ENCODE assay signal across 16 mouse cellular contexts in the genomic region with DNA sequence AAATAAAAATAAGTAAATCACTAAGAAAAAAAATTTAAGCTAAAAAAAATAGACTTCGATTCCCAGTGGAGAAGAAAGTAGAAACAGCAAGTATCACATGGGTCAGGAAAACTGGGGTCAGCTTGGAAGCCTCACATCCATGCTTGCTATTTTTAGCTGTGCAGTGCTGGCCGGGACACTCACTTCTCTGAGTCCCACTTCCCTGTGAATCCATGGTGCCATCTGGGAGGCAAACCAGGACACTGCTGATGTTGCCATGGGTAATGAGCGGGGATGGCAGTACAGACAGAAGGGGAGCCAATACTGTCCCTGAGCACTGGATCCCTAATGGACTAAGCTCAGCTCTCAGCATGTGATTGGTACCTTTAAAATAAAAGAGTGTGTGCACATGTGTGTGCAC. TPM values are rescaled to one million over a fixed set of nuclear protein-coding genes. Genes with fewer than 3 reads are reported as not detected.
"Had no signal": no experiment of that assay in that cellular context is flagged by ENCODE, and none has a peak within 500 bp of the region (broad histone marks: within the 10 kb centered on the region; RNA-seq: fewer than 3 reads in every experiment).

No protein-coding gene starts in this region.

- H3K4me2 ChIP-seq: limb, embryonic 15.5 days; liver, embryonic 12.5 days; lung, embryonic 14.5 days; midbrain, embryonic 11.5 days; midbrain, embryonic 15.5 days; neural tube, embryonic 12.5 days had no signal

- H3K9me3 ChIP-seq: limb, embryonic 15.5 days; liver, embryonic 12.5 days; megakaryocyte, embryonic 14.5 days; midbrain, embryonic 15.5 days; neural tube, embryonic 12.5 days had no signal

- H3K36me3 ChIP-seq: limb, embryonic 15.5 days; liver, embryonic 12.5 days; midbrain, embryonic 15.5 days; neural tube, embryonic 12.5 days had no signal

- H3K27ac ChIP-seq: limb, embryonic 15.5 days; liver, embryonic 12.5 days; macrophage; midbrain, embryonic 15.5 days; neural tube, embryonic 12.5 days had no signal

- DNase-seq: kidney, postnatal 10 days; layer of hippocampus, postnatal 36 days; lung, embryonic 14.5 days; lung, postnatal 10 days; retina, postnatal 1 day; right cerebral cortex, postnatal 4 days; spleen, adult 18-20 months; thymus, adult 18-20 months; thymus, postnatal 14 days had no signal

- H3K4me3 ChIP-seq: limb, embryonic 15.5 days; liver, embryonic 12.5 days; megakaryocyte, embryonic 14.5 days; midbrain, embryonic 15.5 days; neural tube, embryonic 12.5 days had no signal

- H3K27me3 ChIP-seq: limb, embryonic 15.5 days; liver, embryonic 12.5 days; midbrain, embryonic 15.5 days; neural tube, embryonic 12.5 days had no signal

- H3K4me1 ChIP-seq: midbrain, embryonic 15.5 days had no signal

- ATAC-seq: liver, embryonic 12.5 days; midbrain, embryonic 15.5 days had no signal

- H3K9ac ChIP-seq: limb, embryonic 15.5 days; liver, embryonic 12.5 days; lung, embryonic 14.5 days; midbrain, embryonic 15.5 days; neural tube, embryonic 12.5 days had no signal

RNA-seq across cellular contexts. Expression of gene Hopx, which starts 28.2 kb away (rescaled TPM):
- polyA plus RNA-seq: liver, embryonic 12.5 days had no signal
